ENCODE assay signal across 9 mouse cellular contexts in genomic region chr7:19270509-19271237, GRCm38 (mm10). TPM values are rescaled to one million over a fixed set of nuclear protein-coding genes. Genes with fewer than 3 reads are reported as not detected.
A peak's percentile ranks its signal among the peaks of the same experiment; 100 is the strongest.
DNase-seq lines count a peak whose midpoint lies in the region; ATAC-seq and TF ChIP-seq lines count a peak whose summit lies in the region.
"Had no signal": no experiment of that assay in that cellular context is flagged by ENCODE, and none has a peak within 500 bp of the region (broad histone marks: within the 10 kb centered on the region; RNA-seq: fewer than 3 reads in every experiment).

No protein-coding gene starts in this region.

- DNase-seq in cerebellum, adult 11-12 months, result peak; percentile 62
- no peak for DNase-seq in cerebellum, postnatal 36 days
- peak; percentile 65 for DNase-seq in forebrain, embryonic 11.5 days (ENCODE audit: low spot score)
- peak; percentile 19 for DNase-seq in kidney, postnatal 0 days (ENCODE audit: low spot score)
- no peak for DNase-seq in urinary bladder, postnatal 25 days (ENCODE audit: low spot score)

- no peaks in the 10 kb centered on the region for H3K9me3 ChIP-seq in forebrain, embryonic 11.5 days (ENCODE audit: control insufficient read depth, low read length)
- no peaks in the 10 kb centered on the region for H3K9me3 ChIP-seq in kidney, postnatal 0 days (replicated peaks; ENCODE audit: low read length)
- H3K9me3 ChIP-seq in midbrain, embryonic 16.5 days (replicated peaks; ENCODE audit: control insufficient read depth, low read length, poor library complexity, severe bottlenecking), result no peaks in the 10 kb centered on the region

- H3K36me3 ChIP-seq in C2C12 (ENCODE audit: control insufficient read depth, insufficient read depth), result peaks cover 10% of the 10 kb centered on the region
- H3K36me3 ChIP-seq in forebrain, embryonic 11.5 days (ENCODE audit: control insufficient read depth, insufficient read depth, low read length), result no peaks in the 10 kb centered on the region
- no peaks in the 10 kb centered on the region for H3K36me3 ChIP-seq in kidney, postnatal 0 days (ENCODE audit: insufficient read depth, low read length)
- H3K36me3 ChIP-seq in midbrain, embryonic 16.5 days (ENCODE audit: control insufficient read depth, insufficient read depth, low read length), result no peaks in the 10 kb centered on the region

- peaks cover 12% of the 10 kb centered on the region for H3K4me1 ChIP-seq in forebrain, embryonic 11.5 days (replicated peaks; ENCODE audit: control insufficient read depth, insufficient read depth, low read length)
- peaks cover 19% of the 10 kb centered on the region for H3K4me1 ChIP-seq in kidney, postnatal 0 days (replicated peaks; ENCODE audit: insufficient read depth, low read length)
- peaks cover 18% of the 10 kb centered on the region for H3K4me1 ChIP-seq in midbrain, embryonic 16.5 days (ENCODE audit: control insufficient read depth, insufficient read depth, low read length)

- no peak for TF ChIP-seq CTCF in C2C12 (IDR thresholded peaks at IDR 0.05; ENCODE audit: control insufficient read depth, insufficient read depth, insufficient read length)
- no peak for TF ChIP-seq CTCF in kidney, postnatal 0 days (IDR thresholded peaks at IDR 0.05; ENCODE audit: low read depth)

- H3K27ac ChIP-seq in forebrain, embryonic 11.5 days (ENCODE audit: low read depth, low read length), result no peak overlapping the region; the same call in 1 of the 2 replicates
- H3K27ac ChIP-seq in kidney, postnatal 0 days, result peak overlapping the region; percentile 92
- no peak overlapping the region; the same call in none of the 2 replicates for H3K27ac ChIP-seq in midbrain, embryonic 16.5 days (ENCODE audit: low read length)

- peak overlapping the region; percentile 89 for H3ac ChIP-seq in C2C12 (ENCODE audit: control insufficient read depth, insufficient read length, low read depth)

- ATAC-seq in forebrain, embryonic 11.5 days (replicated peaks; ENCODE audit: low FRiP score), result no peak
- ATAC-seq in kidney, postnatal 0 days (replicated peaks; ENCODE audit: low FRiP score, low read depth), result no peak
- no peak for ATAC-seq in midbrain, embryonic 16.5 days
- ATAC-seq in monocyte, adult 5-6 weeks (replicated peaks; ENCODE audit: insufficient number of reproducible peaks, low FRiP score, low TSS enrichment, poor library complexity, severe bottlenecking), result no peak

- peak overlapping the region; percentile 88 for H3K9ac ChIP-seq in forebrain, embryonic 11.5 days (ENCODE audit: low read length)
- peak overlapping the region; percentile 88 for H3K9ac ChIP-seq in kidney, postnatal 0 days (ENCODE audit: low read depth, low read length)
- peak overlapping the region; percentile 89 for H3K9ac ChIP-seq in midbrain, embryonic 16.5 days (ENCODE audit: low read depth, low read length)

- peaks cover 60% of the 10 kb centered on the region for H3K79me2 ChIP-seq in C2C12 (ENCODE audit: control insufficient read depth, insufficient read depth)

- 0% methylated on average over 18 of the region's 21 CpGs for WGBS in forebrain, embryonic 11.5 days
- WGBS in kidney, postnatal 0 days, result under 1% methylated on average over 20 of the region's 21 CpGs
- WGBS in midbrain, embryonic 16.5 days, result under 1% methylated on average over 20 of the region's 21 CpGs

- peak overlapping the region; percentile 74 for H3K4me3 ChIP-seq in C2C12 (ENCODE audit: insufficient read depth, poor library complexity, severe bottlenecking)
- peak overlapping the region; percentile 98 for H3K4me3 ChIP-seq in forebrain, embryonic 11.5 days (ENCODE audit: low read depth, low read length)
- H3K4me3 ChIP-seq in kidney, postnatal 0 days (replicated peaks; ENCODE audit: low read depth, low read length), result peak overlapping the region; percentile 97
- peak overlapping the region; percentile 96 for H3K4me3 ChIP-seq in midbrain, embryonic 16.5 days (ENCODE audit: low read depth, low read length)

- peak overlapping the region; percentile 97 for H3K4me2 ChIP-seq in forebrain, embryonic 11.5 days (ENCODE audit: low read depth, low read length, severe bottlenecking)
- peak overlapping the region; percentile 98 for H3K4me2 ChIP-seq in kidney, postnatal 0 days (ENCODE audit: low read length)
- peak overlapping the region; percentile 72 for H3K4me2 ChIP-seq in midbrain, embryonic 16.5 days (ENCODE audit: low read length)

- peaks cover 40% of the 10 kb centered on the region for H3K79me3 ChIP-seq in C2C12 (ENCODE audit: low read depth)

- no peaks in the 10 kb centered on the region for H3K27me3 ChIP-seq in C2C12 (ENCODE audit: control insufficient read depth, insufficient read depth, insufficient read length)
- H3K27me3 ChIP-seq in forebrain, embryonic 11.5 days (ENCODE audit: control insufficient read depth, insufficient read depth, low read length), result no peaks in the 10 kb centered on the region
- H3K27me3 ChIP-seq in kidney, postnatal 0 days (ENCODE audit: insufficient read depth, low read length), result no peaks in the 10 kb centered on the region
- H3K27me3 ChIP-seq in midbrain, embryonic 16.5 days (ENCODE audit: control insufficient read depth, insufficient read depth, low read depth, low read length), result no peaks in the 10 kb centered on the region
- H3K27me3 ChIP-seq: Patski had no signal

TF ChIP-seq in C2C12, 6 proteins besides CTCF, POLR2A, EP300 and RAD21:
- TF ChIP-seq MAX (IDR thresholded peaks at IDR 0.05), result no peak
- TF ChIP-seq MYOG (IDR thresholded peaks at IDR 0.05; ENCODE audit: control insufficient read depth, extremely low read depth, insufficient read length), result no peak
- no peak for TF ChIP-seq FOSL1 (IDR thresholded peaks at IDR 0.05; ENCODE audit: insufficient read depth, low read length, poor library complexity, severe bottlenecking)
- TF ChIP-seq MYOD1 (IDR thresholded peaks at IDR 0.05; ENCODE audit: control insufficient read depth, insufficient read length, low read depth), result peak; percentile 61
- TF ChIP-seq CEBPB (IDR thresholded peaks at IDR 0.05; ENCODE audit: low read depth), result no peak
- TF ChIP-seq USF1 (IDR thresholded peaks at IDR 0.05; ENCODE audit: low read depth), result no peak

RNA-seq across cellular contexts. Expression of gene Vasp, which starts 0.9 kb away (rescaled TPM):
- polyA plus RNA-seq in C2C12 (2012; fragmentation: generic; extraction: Trizol), result 145 TPM
- 52.8 and 53.0 TPM in 2 replicates for polyA plus RNA-seq in forebrain, embryonic 11.5 days (2014; fragmentation: Nextera tagmentation; extraction: Ambion mirVana)
- polyA plus RNA-seq in kidney, postnatal 0 days (2015; fragmentation: Nextera tagmentation; extraction: Ambion mirVana), result 89.4 and 94.4 TPM in 2 replicates
- 35.5 and 40.9 TPM in 2 replicates for polyA plus RNA-seq in midbrain, embryonic 16.5 days (2015; fragmentation: Nextera tagmentation; extraction: Ambion mirVana)
- total RNA-seq in monocyte, adult 5-6 weeks (2017), result 230 to 263 TPM (median 254 TPM) in 3 replicates

RNA-seq across cellular contexts. Expression of gene Ppm1n, which starts 9.2 kb away (rescaled TPM):
- polyA plus RNA-seq in C2C12 (2012; fragmentation: generic; extraction: Trizol), result 0.05 TPM
- polyA plus RNA-seq in forebrain, embryonic 11.5 days (2014; fragmentation: Nextera tagmentation; extraction: Ambion mirVana), result 0.44 TPM in 1 of 2 replicates, not detected in the other
- 0.18 TPM in 1 of 2 replicates, not detected in the other for polyA plus RNA-seq in kidney, postnatal 0 days (2015; fragmentation: Nextera tagmentation; extraction: Ambion mirVana)
- polyA plus RNA-seq in midbrain, embryonic 16.5 days (2015; fragmentation: Nextera tagmentation; extraction: Ambion mirVana), result 1.5 and 1.6 TPM in 2 replicates
- total RNA-seq in monocyte, adult 5-6 weeks (2017), result 1.9 TPM in 1 of 3 replicates, not detected in the others

RNA-seq across cellular contexts. Expression of gene Rtn2, which starts 11.8 kb away (rescaled TPM):
- 107 TPM for polyA plus RNA-seq in C2C12 (2012; fragmentation: generic; extraction: Trizol)
- polyA plus RNA-seq in forebrain, embryonic 11.5 days (2014; fragmentation: Nextera tagmentation; extraction: Ambion mirVana), result 47.3 and 54.7 TPM in 2 replicates
- 7.3 and 7.4 TPM in 2 replicates for polyA plus RNA-seq in kidney, postnatal 0 days (2015; fragmentation: Nextera tagmentation; extraction: Ambion mirVana)
- 111 and 114 TPM in 2 replicates for polyA plus RNA-seq in midbrain, embryonic 16.5 days (2015; fragmentation: Nextera tagmentation; extraction: Ambion mirVana)
- total RNA-seq in monocyte, adult 5-6 weeks (2017), result not detected in 3 replicates

RNA-seq across cellular contexts. Expression of gene Fosb, which starts 39.2 kb away (rescaled TPM):
- polyA plus RNA-seq in C2C12 (2012; fragmentation: generic; extraction: Trizol), result 1.4 TPM
- not detected in 2 replicates for polyA plus RNA-seq in forebrain, embryonic 11.5 days (2014; fragmentation: Nextera tagmentation; extraction: Ambion mirVana)
- polyA plus RNA-seq in kidney, postnatal 0 days (2015; fragmentation: Nextera tagmentation; extraction: Ambion mirVana), result 0.11 TPM in 2 replicates
- 0.06 TPM in 2 replicates for polyA plus RNA-seq in midbrain, embryonic 16.5 days (2015; fragmentation: Nextera tagmentation; extraction: Ambion mirVana)
- total RNA-seq in monocyte, adult 5-6 weeks (2017), result 30.9 to 43.8 TPM (median 36.9 TPM) in 3 replicates

RNA-seq across cellular contexts. Expression of gene Opa3, which starts 42.5 kb away (rescaled TPM):
- polyA plus RNA-seq in C2C12 (2012; fragmentation: generic; extraction: Trizol), result 27.5 TPM
- polyA plus RNA-seq in forebrain, embryonic 11.5 days (2014; fragmentation: Nextera tagmentation; extraction: Ambion mirVana), result 54.1 and 59.8 TPM in 2 replicates
- 30.4 and 30.5 TPM in 2 replicates for polyA plus RNA-seq in kidney, postnatal 0 days (2015; fragmentation: Nextera tagmentation; extraction: Ambion mirVana)
- 33.8 and 36.5 TPM in 2 replicates for polyA plus RNA-seq in midbrain, embryonic 16.5 days (2015; fragmentation: Nextera tagmentation; extraction: Ambion mirVana)
- total RNA-seq in monocyte, adult 5-6 weeks (2017), result 11.5 to 32.0 TPM (median 14.7 TPM) in 3 replicates

Comparison
In these comparisons a context has a peak if more than half of its experiments do, and no peak if none do; other contexts are left out.
1. DNase-seq: peak in cerebellum, adult 11-12 months (single experiment), forebrain, embryonic 11.5 days (single experiment) and kidney, postnatal 0 days (single experiment); none in cerebellum, postnatal 36 days (0 of 2) and urinary bladder, postnatal 25 days (single experiment).
2. Peak in every context shown above with its lines, with median percentiles within 50 percentile points of each other: H3K4me3 ChIP-seq, H3K4me2 ChIP-seq and H3K9ac ChIP-seq.